Mouse (Mus musculus) hindbrain, embryonic 15.5 days (tissue): ENCODE data around the gene Ccdc83. TPM values are rescaled to one million over a fixed set of nuclear protein-coding genes. Genes with fewer than 3 reads are reported as not detected.
"Not testable (repeated sequence)": the region's sequence is repeated elsewhere in the genome, so short reads cannot be mapped to it uniquely, and the experiment has no call there.

Experiments used
- ATAC-seq: fragments of 200-750 bp; cut with Nextera tagmentation; 2 replicates; pipeline ENCODE4 v1.8.0; 2017; ENCODE audit warnings: low read depth, moderate number of reproducible peaks, moderate TSS enrichment; ENCODE audit not compliant: low FRiP score
- H3K27ac ChIP-seq: fragments of 300-500 bp; sonication (generic); replicated peaks from 2 replicates; pipeline ENCODE4 v1.5.1; 2015; ENCODE audit warnings: mild to moderate bottlenecking, inconsistent platforms
- H3K27me3 ChIP-seq: fragments of 300-500 bp; sonication (generic); 2 replicates; pipeline ENCODE4 v1.6.1; 2015; ENCODE audit warnings: control low read depth, inconsistent platforms
- H3K36me3 ChIP-seq: fragments of 300-500 bp; sonication (generic); 2 replicates; pipeline ENCODE4 v1.6.1; 2015; ENCODE audit warnings: control low read depth, inconsistent platforms
- H3K4me1 ChIP-seq: fragments of 300-500 bp; sonication (generic); replicated peaks from 2 replicates; pipeline ENCODE4 v1.6.1; 2015; ENCODE audit warnings: control low read depth, inconsistent platforms
- H3K4me2 ChIP-seq: fragments of 300-500 bp; sonication (generic); 2 replicates; pipeline ENCODE4 v1.6.1; 2015; ENCODE audit warnings: moderate library complexity, mild to moderate bottlenecking, inconsistent platforms
- H3K4me3 ChIP-seq: fragments of 300-500 bp; sonication (generic); 2 replicates; pipeline ENCODE4 v1.5.1; 2015; ENCODE audit warnings: mild to moderate bottlenecking, inconsistent platforms
- H3K9ac ChIP-seq: fragments of 300-500 bp; sonication (generic); 2 replicates; pipeline ENCODE4 v1.6.1; 2015; ENCODE audit warnings: inconsistent platforms
- H3K9me3 ChIP-seq: fragments of 300-500 bp; sonication (generic); 2 replicates; pipeline ENCODE4 v1.6.1; 2016; ENCODE audit warnings: control low read depth, inconsistent platforms
- WGBS: fragments of 180-500 bp; shearing (Covaris S2); methylation state at CpG from one replicate; pipeline ENCODE4 v1.1.7; 2015; 5-methylcytosine and 5-hydroxymethylcytosine counted together
- polyA plus RNA-seq: library from polyadenylated mRNA; unstranded; fragments of >200 nt; fragmentation: Nextera tagmentation; extraction: Ambion mirVana; gene quantifications from 2 replicates; pipeline ENCODE4 v1.2.1, GENCODE M21; 2015

The Ccdc83 gene
- polyA plus RNA-seq, 1 experiment from 2014 or later = not detected

DNA sequence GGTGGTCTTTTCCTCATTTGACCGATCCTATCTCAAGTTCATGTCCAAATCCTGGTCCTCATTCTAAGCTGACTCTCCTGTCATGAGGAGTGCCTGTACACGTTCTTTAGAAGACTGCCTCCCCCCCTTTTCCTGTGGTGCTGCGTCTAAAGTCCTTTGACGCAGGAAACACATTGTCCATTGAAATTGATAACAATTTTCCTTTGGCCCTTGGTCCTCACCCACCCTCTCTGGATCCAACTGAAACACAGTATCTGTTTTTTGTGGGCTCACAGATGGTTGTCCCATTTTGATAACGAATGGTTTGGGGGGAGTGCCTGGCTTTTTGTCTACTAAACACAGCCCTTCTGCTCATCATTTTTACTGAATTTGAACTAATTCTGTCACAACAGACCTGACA is 21.9 kb downstream of the Ccdc83 start:
- ATAC-seq = no peak
- Histone ChIP-seq H3K27ac (no peak overlapping the region), H3K4me1 (no peaks in the 10 kb centered on the region), H3K4me3 (no peak overlapping the region), H3K27me3 (no peaks in the 10 kb centered on the region), H3K9ac (no peak overlapping the region), H3K36me3 (no peaks in the 10 kb centered on the region), H3K9me3 (no peaks in the 10 kb centered on the region), H3K4me2 (no peak overlapping the region)
- WGBS = 74% methylated on average over 5 of the region's 5 CpGs

DNA sequence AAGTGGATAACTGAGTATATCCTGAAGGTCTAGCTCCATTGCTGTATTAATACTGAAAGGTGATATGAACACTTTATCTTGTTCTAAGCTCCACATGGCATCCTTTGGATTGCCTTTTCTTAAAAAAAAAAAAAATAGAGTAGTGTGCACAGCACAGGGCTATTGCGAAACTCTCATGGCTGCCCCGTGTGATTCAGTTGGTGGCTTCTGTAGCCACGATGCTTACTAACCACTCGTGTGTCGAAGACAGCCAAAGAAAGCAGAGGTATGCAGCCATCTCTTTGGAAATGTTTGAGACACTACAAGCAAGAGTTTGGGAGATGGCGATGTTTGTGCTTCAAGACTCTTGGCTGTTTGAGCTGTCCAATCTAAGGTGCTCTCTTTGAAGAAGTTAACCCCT is 22.4 kb downstream of the Ccdc83 start:
- no peak for ATAC-seq
- Histone ChIP-seq H3K4me1 (no peaks in the 10 kb centered on the region), H3K4me2 (no peak overlapping the region), H3K9me3 (no peaks in the 10 kb centered on the region), H3K27ac (no peak overlapping the region), H3K36me3 (no peaks in the 10 kb centered on the region), H3K27me3 (no peaks in the 10 kb centered on the region), H3K9ac (no peak overlapping the region), H3K4me3 (no peak overlapping the region)
- 97% methylated on average over 6 of the region's 6 CpGs for WGBS

DNA sequence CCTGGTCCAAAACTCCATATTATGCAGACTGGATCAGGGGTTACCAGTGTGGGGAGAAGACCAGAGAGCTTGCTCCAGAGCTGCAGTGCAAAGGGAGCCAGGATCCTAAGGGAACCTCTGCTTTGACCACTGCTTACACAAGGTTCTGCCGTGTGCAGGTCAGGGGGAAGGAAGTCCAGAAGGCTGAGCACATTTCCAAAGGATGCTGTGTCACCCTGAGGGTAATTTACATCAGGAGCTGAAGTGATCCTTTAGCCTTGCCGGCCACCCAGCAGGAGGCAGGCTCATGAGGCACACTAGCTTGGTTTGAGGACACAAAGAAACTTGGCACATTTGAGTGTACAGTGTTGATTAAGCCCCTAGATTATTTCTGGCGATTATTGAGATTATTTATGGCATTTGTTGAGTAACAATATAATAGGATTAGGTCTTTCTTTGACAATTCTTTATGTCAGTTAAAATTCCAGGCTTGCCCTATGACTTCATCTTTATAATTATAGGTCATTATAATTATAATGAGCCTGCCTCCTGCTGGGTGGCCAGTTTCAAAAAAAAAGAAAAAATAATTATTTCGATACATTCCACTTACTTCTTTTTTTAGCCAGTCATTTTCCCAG is 29.2 kb downstream of the Ccdc83 start:
- no peaks in the 10 kb centered on the region for H3K4me1 ChIP-seq
- H3K27ac ChIP-seq = no peak overlapping the region
- 47% methylated on average over 4 of the region's 4 CpGs for whole genome bisulfite sequencing
- no peaks in the 10 kb centered on the region for H3K9me3 ChIP-seq
- no peaks in the 10 kb centered on the region for H3K36me3 ChIP-seq
- no peak for ATAC-seq
- no peak overlapping the region for H3K9ac ChIP-seq
- H3K27me3 ChIP-seq = no peaks in the 10 kb centered on the region
- H3K4me3 ChIP-seq = no peak overlapping the region
- H3K4me2 ChIP-seq = no peak overlapping the region

DNA sequence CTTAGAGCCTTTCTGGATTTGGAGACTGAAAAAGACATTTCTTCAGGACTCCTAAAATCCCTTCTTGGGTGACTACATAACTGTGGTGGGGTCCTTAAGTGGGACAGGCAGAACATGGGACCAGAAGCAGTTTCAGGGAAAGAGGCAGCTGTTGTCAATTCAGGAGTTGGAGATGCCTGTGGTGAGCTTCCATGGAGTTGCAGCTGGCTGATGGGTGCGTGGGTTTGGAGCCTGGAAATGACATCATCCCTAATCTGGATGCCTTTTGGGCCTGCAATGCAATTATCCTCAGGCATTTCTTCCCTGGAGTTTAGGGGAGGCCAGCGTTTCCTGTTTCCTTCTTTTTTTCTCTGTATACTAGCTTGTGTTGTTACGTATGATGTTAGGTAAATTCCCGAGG is 31.7 kb downstream of the Ccdc83 start:
- no peak overlapping the region for H3K4me3 ChIP-seq
- no peaks in the 10 kb centered on the region for H3K9me3 ChIP-seq
- no peak overlapping the region for H3K27ac ChIP-seq
- WGBS = 71% methylated on average over 4 of the region's 4 CpGs
- no peak overlapping the region for H3K4me2 ChIP-seq
- no peaks in the 10 kb centered on the region for H3K36me3 ChIP-seq
- ATAC-seq = no peak
- H3K27me3 ChIP-seq = no peaks in the 10 kb centered on the region
- H3K4me1 ChIP-seq = no peaks in the 10 kb centered on the region
- no peak overlapping the region for H3K9ac ChIP-seq

DNA sequence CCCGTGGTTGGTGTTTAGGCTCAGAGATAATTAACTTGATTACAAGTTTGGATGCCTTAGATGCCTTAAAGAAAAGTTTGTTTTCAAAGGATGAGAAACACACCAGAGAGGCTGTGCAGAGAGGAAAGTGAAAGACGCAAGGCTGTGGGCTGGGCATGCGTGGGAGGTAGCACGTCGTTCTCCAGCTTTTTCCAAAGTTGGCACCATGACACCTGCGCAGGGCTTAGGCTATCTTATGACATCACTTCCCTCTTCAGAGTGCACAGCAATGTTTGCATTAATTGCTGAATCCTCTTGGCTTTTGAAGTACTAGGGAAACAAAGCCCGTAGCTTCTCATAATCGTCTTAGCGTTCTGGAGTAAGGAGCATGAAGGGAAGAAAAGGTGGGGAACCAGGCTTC is 34.1 kb downstream of the Ccdc83 start:
- no peaks in the 10 kb centered on the region for H3K27me3 ChIP-seq
- no peaks in the 10 kb centered on the region for H3K4me1 ChIP-seq
- ATAC-seq = no peak
- H3K9me3 ChIP-seq = no peaks in the 10 kb centered on the region
- no peaks in the 10 kb centered on the region for H3K36me3 ChIP-seq
- no peak overlapping the region for H3K27ac ChIP-seq
- H3K4me3 ChIP-seq = no peak overlapping the region
- 85% methylated on average over 9 of the region's 9 CpGs for WGBS
- no peak overlapping the region for H3K9ac ChIP-seq
- no peak overlapping the region for H3K4me2 ChIP-seq

DNA sequence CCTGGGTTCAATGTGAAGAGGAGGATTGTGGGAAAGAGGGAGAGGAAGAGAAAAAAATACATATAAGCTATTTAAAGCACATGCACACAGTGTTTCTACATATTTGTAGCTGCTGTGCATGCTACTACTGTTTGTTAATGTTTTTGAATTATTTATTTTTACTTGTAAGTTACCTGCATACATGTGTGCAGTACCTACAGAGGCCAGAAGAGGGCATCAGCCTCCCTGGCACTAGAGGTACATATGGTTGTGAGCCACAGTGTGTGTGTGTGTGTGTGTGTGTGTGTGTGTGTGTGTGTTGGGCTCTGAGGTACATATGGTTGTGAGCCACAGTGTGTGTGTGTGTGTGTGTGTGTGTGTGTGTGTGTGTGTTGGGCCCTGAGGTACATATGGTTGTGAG is 36.7 kb downstream of the Ccdc83 start:
- not testable (repeated sequence) for H3K4me1 ChIP-seq, H3K27ac ChIP-seq, H3K4me2 ChIP-seq, H3K36me3 ChIP-seq, H3K4me3 ChIP-seq, ATAC-seq, H3K9ac ChIP-seq, H3K27me3 ChIP-seq, H3K9me3 ChIP-seq

DNA sequence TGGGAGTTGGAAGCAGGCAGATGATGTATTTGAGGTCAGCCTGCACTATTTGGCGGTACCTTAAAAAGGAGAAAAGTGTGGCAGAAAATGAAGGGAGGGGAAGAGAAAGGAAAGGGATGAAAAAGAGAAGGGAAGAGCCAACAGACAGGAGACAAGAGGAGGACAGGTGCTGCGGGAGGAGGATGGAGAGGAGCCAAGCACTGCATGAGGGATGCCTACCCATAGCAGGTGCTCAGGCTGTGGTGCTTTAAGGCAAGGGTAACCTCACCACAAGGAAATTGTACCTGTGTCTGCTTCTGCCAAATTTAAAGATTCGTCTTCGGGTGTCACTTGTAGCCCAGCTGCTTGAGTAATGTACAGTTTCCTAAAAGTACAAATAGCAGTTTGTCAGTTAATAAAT is 37.5 kb downstream of the Ccdc83 start:
- Histone ChIP-seq H3K27me3 (no peaks in the 10 kb centered on the region), H3K4me3 (no peak overlapping the region), H3K9ac (no peak overlapping the region), H3K9me3 (no peaks in the 10 kb centered on the region), H3K4me2 (no peak overlapping the region), H3K36me3 (no peaks in the 10 kb centered on the region), H3K4me1 (no peaks in the 10 kb centered on the region), H3K27ac (no peak overlapping the region)
- WGBS = 88% methylated on average over 4 of the region's 4 CpGs
- no peak for ATAC-seq

DNA sequence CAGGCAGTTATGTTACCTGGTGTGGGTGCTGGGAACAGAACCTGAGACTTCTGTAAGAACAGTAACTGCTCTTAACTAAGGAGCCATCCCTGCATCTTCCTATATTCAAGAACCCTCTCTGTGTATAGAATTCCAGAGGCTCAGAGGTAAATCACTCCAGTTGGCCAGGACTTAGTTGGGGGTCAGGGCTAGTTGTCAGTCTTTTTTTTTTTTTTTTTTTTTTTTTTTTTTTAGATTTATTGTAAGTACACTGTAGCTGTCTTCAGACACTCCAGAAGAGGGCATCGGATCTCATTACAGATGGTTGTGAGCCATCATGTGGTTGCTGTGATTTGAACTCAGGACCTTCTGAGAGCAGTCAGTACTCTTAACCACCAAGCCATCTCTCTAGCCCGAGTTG is 44.1 kb downstream of the Ccdc83 start:
- Histone ChIP-seq H3K27ac (no peak overlapping the region), H3K36me3 (no peaks in the 10 kb centered on the region), H3K4me3 (no peak overlapping the region), H3K27me3 (no peaks in the 10 kb centered on the region), H3K9ac (no peak overlapping the region), H3K4me1 (peaks cover 2% of the 10 kb centered on the region; the same call in 1 of the 2 replicates), H3K4me2 (no peak overlapping the region), H3K9me3 (no peaks in the 10 kb centered on the region)
- ATAC-seq = no peak
- 85% methylated on average over 2 of the region's 2 CpGs for WGBS

DNA sequence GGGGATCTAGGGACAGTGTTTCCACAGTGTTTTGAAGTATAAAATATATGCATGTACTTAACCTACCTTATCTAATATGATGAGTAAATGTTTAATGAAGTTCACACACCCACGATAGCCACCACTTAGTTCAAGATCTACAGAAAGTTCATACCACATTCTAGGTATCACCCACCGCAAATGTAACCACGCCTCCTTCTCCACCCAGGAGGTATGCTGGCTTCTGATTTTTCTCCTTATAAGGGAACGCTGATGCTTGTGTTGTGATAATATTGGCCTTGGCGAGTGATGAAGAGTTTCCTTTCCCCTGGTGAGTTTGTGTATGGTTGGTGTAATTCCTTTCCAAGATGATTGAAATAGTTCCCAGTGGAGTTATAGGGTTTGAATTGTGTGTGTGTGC is 47.5 kb downstream of the Ccdc83 start:
- ATAC-seq = no peak
- no peak overlapping the region for H3K4me2 ChIP-seq
- H3K27me3 ChIP-seq = no peaks in the 10 kb centered on the region
- H3K9ac ChIP-seq = no peak overlapping the region
- no peaks in the 10 kb centered on the region for H3K36me3 ChIP-seq
- no peak overlapping the region for H3K4me3 ChIP-seq
- peaks cover 4% of the 10 kb centered on the region; the same call in 1 of the 2 replicates for H3K4me1 ChIP-seq
- H3K9me3 ChIP-seq = no peaks in the 10 kb centered on the region
- 78% methylated on average over 5 of the region's 5 CpGs for WGBS
- H3K27ac ChIP-seq = no peak overlapping the region

DNA sequence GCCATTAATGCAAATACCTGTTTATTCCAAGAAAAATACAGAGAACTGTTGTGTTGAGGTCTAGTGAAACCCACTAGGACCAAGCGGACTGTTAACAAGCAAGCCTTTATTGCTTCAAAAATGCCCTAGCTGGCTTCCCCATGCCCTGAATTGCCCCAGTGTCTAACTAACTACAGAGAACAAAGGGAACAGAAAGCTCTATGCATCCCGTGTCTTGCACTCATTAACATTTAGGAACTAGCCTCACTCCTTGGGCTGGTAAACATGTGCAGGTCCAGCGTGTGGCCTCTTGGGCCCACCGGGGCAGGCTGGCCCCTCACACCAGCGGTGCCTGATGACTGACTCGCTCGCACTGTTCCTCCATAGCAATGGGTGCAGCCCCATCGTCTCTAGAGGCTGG is 49.1 kb downstream of the Ccdc83 start:
- no peaks in the 10 kb centered on the region for H3K27me3 ChIP-seq
- no peak overlapping the region for H3K4me2 ChIP-seq
- peak; percentile 17; the same call in 1 of the 2 replicates for ATAC-seq
- no peaks in the 10 kb centered on the region for H3K9me3 ChIP-seq
- H3K4me3 ChIP-seq = no peak overlapping the region
- no peaks in the 10 kb centered on the region for H3K36me3 ChIP-seq
- H3K9ac ChIP-seq = no peak overlapping the region
- peaks cover 4% of the 10 kb centered on the region; the same call in 1 of the 2 replicates for H3K4me1 ChIP-seq
- 53% methylated on average over 8 of the region's 8 CpGs for WGBS
- no peak overlapping the region for H3K27ac ChIP-seq

DNA sequence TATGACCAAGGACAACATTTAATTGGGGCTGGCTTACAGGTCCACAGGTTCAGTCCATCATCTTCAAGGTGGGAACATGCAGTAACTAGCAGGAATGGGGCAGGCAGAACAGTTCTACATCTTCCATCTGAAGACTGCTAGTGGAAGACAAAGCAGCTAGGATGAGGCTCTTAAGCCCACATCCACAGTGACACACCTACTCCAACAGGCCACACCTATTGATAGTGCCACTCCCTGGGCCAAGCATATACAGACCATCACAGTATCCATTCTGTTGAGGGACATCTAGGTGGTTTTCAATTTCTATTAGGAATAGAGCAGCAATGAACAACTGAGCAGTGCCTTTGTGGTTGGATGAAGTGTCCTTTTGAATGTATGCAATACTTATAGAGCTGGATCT is 54.6 kb downstream of the Ccdc83 start:
- no peak overlapping the region for H3K9ac ChIP-seq
- no peaks in the 10 kb centered on the region for H3K27me3 ChIP-seq
- no peaks in the 10 kb centered on the region for H3K9me3 ChIP-seq
- H3K27ac ChIP-seq = no peak overlapping the region
- no peaks in the 10 kb centered on the region for H3K4me1 ChIP-seq
- peaks cover 22% of the 10 kb centered on the region for H3K36me3 ChIP-seq
- no peak for ATAC-seq
- H3K4me3 ChIP-seq = no peak overlapping the region
- H3K4me2 ChIP-seq = no peak overlapping the region

DNA sequence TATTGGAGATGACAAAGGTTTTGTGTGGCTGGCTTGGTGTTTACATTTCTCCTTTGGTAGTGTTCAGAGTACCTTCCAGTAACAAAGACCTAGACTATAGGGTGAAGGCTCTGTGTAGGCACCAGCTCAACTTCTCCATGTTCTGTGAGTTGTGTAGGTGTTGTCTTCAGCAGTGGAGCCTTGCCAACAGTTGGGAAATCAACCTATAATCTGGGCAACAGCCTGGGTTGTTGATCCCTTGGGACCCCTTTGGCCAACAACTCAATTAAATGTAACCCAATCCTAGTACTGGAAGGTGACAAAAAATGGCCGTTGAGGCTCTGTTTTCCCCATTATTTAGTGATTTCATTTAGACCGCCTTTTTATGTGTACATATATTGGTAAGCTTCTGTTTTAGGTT is 55.5 kb downstream of the Ccdc83 start:
- Histone ChIP-seq H3K4me3 (no peak overlapping the region), H3K36me3 (peaks cover 22% of the 10 kb centered on the region), H3K27ac (no peak overlapping the region), H3K9me3 (no peaks in the 10 kb centered on the region), H3K4me2 (no peak overlapping the region), H3K9ac (no peak overlapping the region), H3K27me3 (no peaks in the 10 kb centered on the region), H3K4me1 (no peaks in the 10 kb centered on the region)
- no peak for ATAC-seq
- 94% methylated on average over 2 of the region's 2 CpGs for WGBS

DNA sequence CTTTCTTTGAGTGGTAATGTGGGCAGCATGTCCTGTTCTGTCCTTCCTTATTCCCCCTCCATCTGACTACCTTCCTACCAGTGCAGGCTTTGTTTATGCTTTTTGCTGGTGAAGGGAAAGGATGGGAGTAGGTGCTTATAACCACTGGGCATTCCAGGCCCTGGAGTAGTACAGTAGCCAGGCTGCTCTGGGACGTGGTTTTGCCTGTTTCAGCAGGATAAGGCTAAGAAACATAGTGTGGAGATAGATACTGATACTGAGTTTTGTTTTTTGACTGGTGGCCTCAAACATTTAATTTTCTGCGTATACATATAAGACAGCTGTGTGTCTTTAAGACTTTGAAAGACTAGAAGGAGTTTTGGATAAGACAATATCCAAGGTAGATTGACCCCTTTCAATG is 61.7 kb downstream of the Ccdc83 start:
- Histone ChIP-seq H3K4me2 (no peak overlapping the region), H3K9me3 (no peaks in the 10 kb centered on the region), H3K9ac (no peak overlapping the region), H3K36me3 (peaks cover 17% of the 10 kb centered on the region), H3K4me1 (no peaks in the 10 kb centered on the region), H3K4me3 (no peak overlapping the region), H3K27me3 (no peaks in the 10 kb centered on the region), H3K27ac (no peak overlapping the region)
- 96% methylated on average over 2 of the region's 2 CpGs for WGBS
- no peak for ATAC-seq
